Mouse (Mus musculus) megakaryocyte, adult 5-6 weeks (primary cell): Measurements from ENCODE around the gene Slc12a6. TPM values are rescaled to one million over a fixed set of nuclear protein-coding genes. Genes with fewer than 3 reads are reported as not detected.

Experiments used
- ATAC-seq: 2 replicates; pipeline ENCODE4 v1.8.0; 2016; ENCODE audit warnings: mild to moderate bottlenecking, inconsistent platforms; ENCODE audit not compliant: poor library complexity, severe bottlenecking
- total RNA-seq, 2 experiments: library from RNA; stranded (forward) in 1 of 2; stranded (reverse) in 1 of 2; fragments of 153-499, 151-499 nt in 1 of 2; fragments of 221-1000, 200-1000 nt in 1 of 2; gene quantifications; 2 replicates each; pipeline versions ENCODE4 v1.2.3 to v1.2.4; 2015 to 2017

Gene Slc12a6
- total RNA-seq (2015) (108 and 110 TPM in 2 replicates), total RNA-seq (2017) (111 and 132 TPM in 2 replicates)

GRCm38 (mm10) chr2:112265448-112266241 is at the start of gene Slc12a6:
Gene Slc12a6 (plus strand): TSS chr2:112265825.
- peak; percentile 73 for ATAC-seq

DNA sequence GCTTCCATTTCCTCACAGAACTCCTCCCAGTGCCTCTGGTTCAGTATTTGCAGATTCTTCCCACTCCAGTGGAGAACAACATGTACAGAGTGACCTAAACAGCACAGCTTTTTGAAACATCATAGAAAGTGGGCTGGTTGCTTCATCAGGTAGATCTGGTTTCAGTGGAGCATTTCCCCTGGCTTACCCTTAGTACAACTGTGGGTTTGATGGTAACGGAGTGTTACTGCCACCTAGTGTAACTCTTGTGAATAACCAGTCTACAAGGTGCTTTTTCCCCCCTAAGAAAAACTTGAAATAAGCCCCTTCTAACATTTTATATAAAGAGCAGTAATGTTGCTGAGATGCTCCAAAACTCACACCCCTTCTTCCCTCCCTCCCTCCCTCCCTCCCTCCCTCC is 49.6 kb upstream of the Slc12a6 start:
- peak; percentile 88 for ATAC-seq

GRCm38 (mm10) chr2:112217614-112218013 is 48.0 kb upstream of the Slc12a6 start:
- ATAC-seq = 0 out of 2 replicates have a peak, but pooled peaks have one; percentile 41

GRCm38 (mm10) chr2:112220880-112221279 is 44.7 kb upstream of the Slc12a6 start:
- no peak for ATAC-seq

- no peak for ATAC-seq
These were observed 43.0 kb upstream of the Slc12a6 start for GRCm38 (mm10) chr2:112222607-112223006.

DNA sequence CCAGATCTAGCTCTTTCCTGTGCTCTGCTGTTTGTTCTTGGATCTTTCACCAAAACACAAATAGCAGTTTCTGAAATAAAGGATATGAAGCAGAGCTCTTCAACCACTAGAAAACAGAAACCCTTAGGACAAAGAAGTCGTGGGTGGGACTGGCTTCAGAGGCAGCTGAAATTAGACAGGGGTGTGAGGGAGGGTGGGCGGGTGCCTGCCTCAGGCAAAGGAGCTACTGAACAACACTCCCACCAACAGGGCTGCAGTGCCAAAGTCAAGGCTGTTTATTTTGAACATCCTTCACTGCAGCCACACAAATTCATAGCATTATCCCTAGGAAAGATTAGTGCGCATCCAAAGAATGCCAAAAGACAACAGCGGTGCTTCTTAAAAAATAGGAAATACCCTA is 41.3 kb upstream of the Slc12a6 start:
- no peak for ATAC-seq

GRCm38 (mm10) chr2:112232623-112233022 is 33.0 kb upstream of the Slc12a6 start:
- peak; percentile 98 for ATAC-seq

- ATAC-seq = no peak
These were observed 29.0 kb upstream of the Slc12a6 start for GRCm38 (mm10) chr2:112236620-112237019.

- no peak for ATAC-seq
These were observed 27.6 kb upstream of the Slc12a6 start for GRCm38 (mm10) chr2:112238006-112238405.

GRCm38 (mm10) chr2:112239212-112239934 is 26.3 kb upstream of the Slc12a6 start, which contains the start of gene Lpcat4:
Gene Lpcat4 (plus strand): TSS chr2:112239468.
- peak; percentile 85 for ATAC-seq

- ATAC-seq = peak; percentile 63
These were observed 25.5 kb upstream of the Slc12a6 start for GRCm38 (mm10) chr2:112239935-112240721.

DNA sequence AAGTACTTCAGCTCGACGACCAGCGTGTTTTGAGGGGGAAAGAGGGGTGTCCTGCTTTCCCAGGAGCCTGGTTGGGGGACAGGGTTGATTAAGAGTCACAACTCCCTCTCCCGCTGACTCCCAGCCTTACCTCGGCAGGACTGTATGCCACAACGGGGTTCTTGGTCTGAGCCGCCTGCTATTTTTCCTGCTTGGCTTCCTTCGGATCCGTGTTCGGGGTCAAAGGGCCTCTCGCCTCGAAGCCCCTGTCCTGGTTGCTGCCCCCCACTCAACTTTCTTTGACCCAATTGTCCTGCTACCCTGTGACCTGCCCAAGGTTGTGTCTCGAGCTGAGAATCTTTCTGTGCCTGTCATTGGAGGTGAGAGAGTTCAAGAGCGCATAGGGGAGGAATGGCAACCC is 23.8 kb upstream of the Slc12a6 start:
- ATAC-seq = no peak

- ATAC-seq = no peak
These were observed 20.3 kb upstream of the Slc12a6 start for GRCm38 (mm10) chr2:112245307-112245706.

DNA sequence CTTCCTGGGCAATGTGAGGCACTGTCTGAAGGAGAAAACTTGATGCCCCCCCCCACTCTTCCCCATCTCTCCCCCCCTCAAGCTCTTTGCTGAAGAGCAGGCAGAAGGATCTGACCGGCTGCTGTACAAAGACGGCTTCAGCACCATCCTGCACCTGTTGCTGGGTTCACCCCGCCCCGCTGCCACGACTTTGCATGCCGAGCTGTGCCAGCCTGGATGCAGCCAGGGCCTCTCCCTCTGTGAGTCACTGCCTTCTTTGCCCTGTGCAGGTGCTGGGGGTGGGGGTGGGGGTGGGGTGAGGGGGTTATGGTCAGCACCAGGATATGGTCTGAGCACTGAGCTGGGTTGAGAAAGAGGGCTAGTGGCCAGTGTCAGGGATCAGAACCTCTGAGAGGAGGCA is 19.4 kb upstream of the Slc12a6 start:
- no peak for ATAC-seq

GRCm38 (mm10) chr2:112247323-112247722 is 18.3 kb upstream of the Slc12a6 start:
- ATAC-seq = peak; percentile 54

DNA sequence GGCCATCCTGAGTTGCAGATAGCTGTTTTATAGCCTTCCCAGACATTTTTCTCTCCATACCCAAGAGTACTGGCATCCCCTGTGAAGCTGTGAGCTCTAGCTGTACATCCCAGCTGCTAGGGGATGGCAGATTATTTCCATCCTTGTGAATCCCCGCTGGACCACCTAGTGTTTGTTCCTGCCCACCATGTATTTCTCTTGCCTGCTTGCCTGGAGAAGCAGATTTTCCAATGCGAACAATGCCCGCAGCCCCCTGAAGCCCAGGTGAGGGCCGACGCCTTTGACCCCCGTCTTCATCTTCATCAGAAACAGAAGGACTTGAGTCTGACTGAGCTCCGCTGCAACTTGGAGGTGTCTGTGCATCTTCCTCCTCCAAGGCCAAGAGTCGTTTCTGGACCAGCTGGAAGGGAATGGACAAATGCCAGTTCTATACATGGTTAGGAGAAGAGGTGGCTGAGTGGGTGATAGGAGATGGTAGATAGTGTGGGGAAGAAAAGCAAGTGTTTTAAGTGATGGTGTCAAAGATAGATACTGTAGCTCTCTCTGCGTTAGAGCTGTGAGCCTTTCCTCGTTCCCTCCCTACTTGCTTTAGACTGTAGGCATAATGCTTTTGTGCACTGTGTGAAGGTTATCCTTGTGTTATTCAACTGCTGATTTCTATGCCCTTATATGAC is 15.7 kb upstream of the Slc12a6 start:
- ATAC-seq = no peak

- peak; percentile 65 for ATAC-seq
These were observed 10.7 kb upstream of the Slc12a6 start for GRCm38 (mm10) chr2:112254675-112255515.

GRCm38 (mm10) chr2:112259241-112259962 is 6.2 kb upstream of the Slc12a6 start, which contains the start of gene Nutm1:
Gene Nutm1 (minus strand): TSS chr2:112259291.
- ATAC-seq = peak; percentile 22; the same call in 1 of the 2 replicates
